Mouse (Mus musculus): ENCODE data around the gene Fcnb.

DNA sequence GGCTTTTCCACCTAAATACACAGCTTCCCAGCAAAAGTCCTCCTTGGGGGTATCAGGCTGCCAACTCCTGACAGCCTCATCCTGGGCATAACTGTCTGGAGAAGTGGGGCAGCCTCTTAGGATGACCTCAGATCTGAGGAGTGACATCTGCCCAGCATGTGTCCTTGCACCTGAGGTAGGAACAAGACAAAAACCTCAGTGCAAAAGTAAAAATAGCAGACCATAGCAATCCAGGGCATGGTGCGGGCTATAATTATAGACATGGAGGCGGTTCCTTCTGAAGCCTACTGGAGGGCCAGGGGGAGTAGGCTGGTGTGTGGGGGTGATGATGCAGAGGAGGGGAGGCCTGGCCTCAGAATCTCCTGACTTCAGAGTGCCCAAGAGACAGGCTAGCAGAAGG lies 39.2 kb upstream of the Fcnb start:
- no peak for TF ChIP-seq CTCF (IDR thresholded peaks at IDR 0.05; ENCODE audit: control insufficient read depth, insufficient read depth, low read length)
- no peak for TF ChIP-seq POLR2A (IDR thresholded peaks at IDR 0.05; ENCODE audit: borderline replicate concordance, control insufficient read depth, low read depth, low read length)

Data from bone marrow, adult 2 months (tissue).